Mouse (Mus musculus) midbrain, embryonic 12.5 days (tissue): Measurements from ENCODE around the gene Lcp2. TPM values are rescaled to one million over a fixed set of nuclear protein-coding genes. Genes with fewer than 3 reads are reported as not detected.

Source experiments
- polyA plus RNA-seq: library from polyadenylated mRNA; unstranded; fragments of >200 nt; fragmentation: Nextera tagmentation; extraction: Ambion mirVana; gene quantifications from 2 replicates; pipeline ENCODE4 v1.2.1, GENCODE M21; 2016

The Lcp2 gene
- polyA plus RNA-seq, 1 experiment from 2014 or later: 1.7 TPM

Other genes with a start within 250 kb of the Lcp2 start
- gene Kcnmb1, start 83.9 kb upstream of the Lcp2 start, polyA plus RNA-seq: 0.05 TPM in 1 of 2 replicates, not detected in the other
- 15.0 and 15.5 TPM in 2 replicates for gene Kcnip1, start 53.8 kb upstream of the Lcp2 start, polyA plus RNA-seq
- gene 4930469K13Rik, start 51.6 kb downstream of the Lcp2 start, polyA plus RNA-seq: not detected in 2 replicates
- gene Foxi1, start 161.2 kb downstream of the Lcp2 start, polyA plus RNA-seq: not detected in 2 replicates